Mouse (Mus musculus) embryonic facial prominence, embryonic 13.5 days (tissue): ENCODE results near the gene Adipor2. TPM values are rescaled to one million over a fixed set of nuclear protein-coding genes. Genes with fewer than 3 reads are reported as not detected.

Experiments used
- ATAC-seq: fragments of 200-750 bp; cut with Nextera tagmentation; 2 replicates; pipeline ENCODE4 v1.8.0; 2017; ENCODE audit warnings: low read depth; ENCODE audit not compliant: insufficient number of reproducible peaks, insufficient read depth, low FRiP score, low TSS enrichment
- H3K27ac ChIP-seq: fragments of 300-500 bp; sonication (generic); 2 replicates; pipeline ENCODE4 v1.5.1; 2015; ENCODE audit warnings: moderate library complexity, mild to moderate bottlenecking, inconsistent platforms
- H3K27me3 ChIP-seq: fragments of 300-500 bp; sonication (generic); 2 replicates; pipeline ENCODE4 v1.6.1; 2015; ENCODE audit warnings: mild to moderate bottlenecking, inconsistent platforms
- H3K36me3 ChIP-seq: fragments of 300-500 bp; sonication (generic); 2 replicates; pipeline ENCODE4 v1.6.1; 2015; ENCODE audit warnings: mild to moderate bottlenecking, inconsistent platforms
- H3K4me1 ChIP-seq: fragments of 300-500 bp; sonication (generic); 2 replicates; pipeline ENCODE4 v1.6.1; 2015; ENCODE audit warnings: inconsistent platforms
- H3K4me2 ChIP-seq: fragments of 300-500 bp; sonication (generic); 2 replicates; pipeline ENCODE4 v1.6.1; 2015; ENCODE audit warnings: moderate library complexity, mild to moderate bottlenecking, inconsistent platforms
- H3K4me3 ChIP-seq: fragments of 300-500 bp; sonication (generic); 2 replicates; pipeline ENCODE4 v1.5.1; 2015; ENCODE audit warnings: mild to moderate bottlenecking, inconsistent platforms
- H3K9ac ChIP-seq: fragments of 300-500 bp; sonication (generic); 2 replicates; pipeline ENCODE4 v1.6.1; 2015; ENCODE audit warnings: mild to moderate bottlenecking, inconsistent platforms
- H3K9me3 ChIP-seq: fragments of 300-500 bp; sonication (generic); 2 replicates; pipeline ENCODE4 v1.6.1; 2016; ENCODE audit warnings: inconsistent platforms
- WGBS: fragments of 180-500 bp; shearing (Covaris S2); methylation state at CpG from one replicate; pipeline ENCODE4 v1.1.7; 2015; ENCODE audit warnings: mixed read lengths; 5-methylcytosine and 5-hydroxymethylcytosine counted together
- polyA plus RNA-seq: library from polyadenylated mRNA; unstranded; fragments of >200 nt; fragmentation: Nextera tagmentation; extraction: Ambion mirVana; gene quantifications from 2 replicates; pipeline ENCODE4 v1.2.1, GENCODE M21; 2015

The Adipor2 gene
- polyA plus RNA-seq, 1 experiment from 2014 or later = 32.4 TPM

DNA sequence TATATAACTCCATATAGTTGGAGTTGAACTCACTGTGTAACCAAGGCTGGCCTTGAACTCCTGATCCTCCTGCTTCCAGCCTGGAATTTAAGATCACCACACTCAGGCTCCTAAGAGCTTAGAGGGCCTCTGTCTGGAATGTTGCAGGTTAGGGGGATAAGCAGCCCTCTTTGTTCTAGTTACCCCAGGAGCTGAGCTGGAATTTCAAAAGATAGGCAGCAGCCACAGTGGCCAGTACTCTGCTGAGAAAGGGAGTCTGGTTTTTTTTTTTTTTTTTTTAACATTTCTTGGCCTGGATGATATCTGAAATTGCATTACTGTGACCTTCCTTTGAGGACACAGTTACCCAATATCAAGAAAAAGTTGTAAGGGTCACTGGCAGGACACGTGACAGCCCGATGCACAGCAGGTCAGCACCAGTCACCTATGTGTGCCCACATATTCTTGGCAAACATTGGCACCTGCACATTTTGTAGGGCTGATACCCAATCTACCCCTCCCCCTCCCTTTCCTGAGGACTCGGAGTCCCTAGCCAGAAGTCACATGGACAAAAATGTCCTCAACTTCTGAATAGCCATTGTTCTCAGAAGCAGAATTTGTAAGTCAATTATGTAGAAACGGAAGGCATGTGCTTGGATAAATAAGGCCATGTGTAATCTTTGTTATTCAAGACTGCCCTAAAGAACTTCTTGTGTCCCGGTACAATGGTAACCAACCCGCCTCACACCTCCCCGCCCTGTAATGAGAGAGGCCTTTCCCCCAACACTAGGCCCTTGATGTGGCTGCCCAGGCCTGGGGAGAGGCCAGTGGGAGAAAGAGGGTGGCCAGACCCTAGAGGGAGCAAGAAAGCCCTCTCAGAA lies 1.1 kb upstream of the Adipor2 start:
- Histone ChIP-seq H3K4me3 (no peak overlapping the region), H3K36me3 (no peaks in the 10 kb centered on the region), H3K9me3 (no peaks in the 10 kb centered on the region), H3K9ac (no peak overlapping the region), H3K27ac (no peak overlapping the region), H3K4me1 (peaks cover 14% of the 10 kb centered on the region; the same call in 1 of the 2 replicates), H3K4me2 (no peak overlapping the region), H3K27me3 (no peaks in the 10 kb centered on the region)
- no peak for ATAC-seq
- 30% methylated on average over 7 of the region's 7 CpGs for WGBS

DNA sequence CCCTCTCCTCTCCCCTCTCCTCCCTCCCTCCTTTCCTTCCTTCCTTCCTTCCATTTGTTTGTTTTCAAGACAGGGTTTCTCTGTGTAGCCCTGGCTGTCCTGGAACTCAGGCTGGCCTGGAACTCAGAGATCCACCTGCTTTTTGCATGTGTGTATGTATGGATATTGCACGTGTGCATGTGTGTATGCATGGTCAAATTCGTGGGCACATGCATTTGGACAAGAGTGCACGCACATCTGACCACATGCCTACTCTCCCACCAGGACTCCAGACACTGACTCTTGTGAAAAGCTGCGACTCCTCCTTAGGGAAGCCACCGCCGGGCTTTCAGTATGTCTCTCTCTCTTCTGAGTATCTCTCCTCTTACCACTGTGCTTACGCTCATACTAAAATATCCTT lies 317 bp upstream of the Adipor2 start:
- Histone ChIP-seq H3K9me3 (no peaks in the 10 kb centered on the region), H3K36me3 (no peaks in the 10 kb centered on the region), H3K9ac (no peak overlapping the region), H3K4me3 (no peak overlapping the region), H3K4me2 (no peak overlapping the region), H3K27me3 (no peaks in the 10 kb centered on the region), H3K27ac (no peak overlapping the region), H3K4me1 (peaks cover 14% of the 10 kb centered on the region; the same call in 1 of the 2 replicates)
- 66% methylated on average over 7 of the region's 7 CpGs for WGBS
- no peak for ATAC-seq

DNA sequence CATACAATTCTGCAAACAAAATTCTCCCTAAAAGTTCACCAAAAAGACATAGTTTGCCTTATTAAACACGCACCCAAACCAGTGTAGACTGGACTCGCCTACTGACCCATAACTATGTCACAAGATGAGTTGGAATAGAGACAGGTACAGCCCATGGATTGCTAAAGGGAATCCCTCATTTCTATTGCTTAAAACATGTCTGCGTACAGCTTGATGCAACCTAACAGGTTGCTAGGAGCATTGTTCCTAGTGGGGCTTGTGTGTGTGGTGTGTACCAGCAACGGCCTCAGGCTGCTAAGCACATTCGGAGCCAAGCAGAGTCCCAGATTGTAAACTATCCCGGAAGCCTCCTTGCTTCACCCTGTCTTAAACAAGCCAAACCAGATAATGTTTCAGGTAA lies 861 bp downstream of the Adipor2 start:
- Histone ChIP-seq H3K4me3 (no peak overlapping the region), H3K4me1 (peaks cover 14% of the 10 kb centered on the region; the same call in 1 of the 2 replicates), H3K27ac (no peak overlapping the region), H3K9ac (no peak overlapping the region), H3K27me3 (no peaks in the 10 kb centered on the region), H3K4me2 (peak overlapping the region; percentile 52; the same call in 1 of the 2 replicates), H3K9me3 (no peaks in the 10 kb centered on the region), H3K36me3 (no peaks in the 10 kb centered on the region)
- 61% methylated on average over 6 of the region's 6 CpGs for WGBS
- no peak for ATAC-seq

DNA sequence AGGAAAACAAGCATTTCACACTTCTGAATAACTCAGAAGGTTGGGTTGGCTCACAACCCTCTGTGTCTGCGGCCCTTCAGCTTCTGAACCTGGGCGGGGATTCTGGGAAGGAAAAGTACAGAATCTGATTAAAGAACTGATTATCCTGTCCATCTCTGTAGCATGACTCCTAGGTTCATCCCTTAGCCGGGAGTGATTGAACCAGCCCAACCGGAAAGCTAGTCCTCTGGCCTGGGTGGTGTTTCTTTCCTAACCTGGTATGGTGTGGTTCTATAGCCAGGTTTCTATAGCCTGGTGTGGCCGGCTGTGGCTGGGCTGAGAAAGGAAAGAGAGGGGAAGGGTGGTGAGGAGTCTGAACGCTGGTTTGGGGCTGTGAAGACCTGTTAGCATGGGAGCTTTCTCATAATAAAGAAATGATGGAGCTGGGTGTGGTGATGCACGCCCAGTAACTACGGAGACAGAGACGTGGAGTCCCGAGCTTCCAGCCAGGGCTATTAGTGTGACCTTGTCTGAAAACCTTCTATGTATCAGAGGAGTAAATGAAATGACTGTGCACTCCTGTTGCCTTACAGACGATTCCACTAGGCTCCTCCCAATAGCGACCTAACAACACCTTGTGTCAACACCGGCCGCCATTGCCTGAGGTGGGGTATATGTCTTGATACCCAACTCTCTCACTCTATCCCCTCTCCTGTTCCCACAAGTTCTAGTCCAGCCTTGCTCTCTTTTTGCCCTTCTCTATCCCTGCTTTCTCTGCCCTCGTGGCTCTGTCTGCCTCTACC lies 3.1 kb downstream of the Adipor2 start:
- Histone ChIP-seq H3K4me1 (peaks cover 14% of the 10 kb centered on the region; the same call in 1 of the 2 replicates), H3K4me2 (no peak overlapping the region), H3K9me3 (no peaks in the 10 kb centered on the region), H3K27me3 (no peaks in the 10 kb centered on the region), H3K36me3 (no peaks in the 10 kb centered on the region), H3K4me3 (no peak overlapping the region), H3K9ac (no peak overlapping the region), H3K27ac (no peak overlapping the region)
- no peak for ATAC-seq
- WGBS = 87% methylated on average over 15 of the region's 15 CpGs

DNA sequence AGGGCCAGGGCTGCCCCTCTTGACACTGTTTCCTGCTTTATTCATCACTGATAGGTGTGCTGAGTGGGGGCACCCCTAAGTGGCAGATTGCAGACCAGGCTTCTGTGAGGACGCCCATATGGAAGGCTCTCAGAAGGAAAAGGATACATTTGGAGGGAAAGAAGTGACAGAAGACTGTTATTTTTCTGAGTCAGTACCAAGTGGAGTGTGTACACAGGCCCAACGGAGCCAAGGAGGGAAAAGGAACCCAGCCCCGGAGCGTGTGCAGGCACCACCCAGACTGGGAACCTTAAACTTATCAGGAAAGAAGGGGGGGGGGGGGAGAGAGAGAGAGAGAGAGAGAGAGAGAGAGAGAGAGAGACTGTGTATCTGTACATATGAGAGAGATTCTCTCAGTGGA lies 4.9 kb downstream of the Adipor2 start:
- WGBS = 96% methylated on average over 4 of the region's 4 CpGs
- Histone ChIP-seq H3K9me3 (no peaks in the 10 kb centered on the region), H3K9ac (no peak overlapping the region), H3K4me3 (no peak overlapping the region), H3K36me3 (no peaks in the 10 kb centered on the region), H3K27me3 (no peaks in the 10 kb centered on the region), H3K4me1 (peaks cover 9% of the 10 kb centered on the region; the same call in 1 of the 2 replicates), H3K27ac (no peak overlapping the region), H3K4me2 (no peak overlapping the region)
- no peak for ATAC-seq

DNA sequence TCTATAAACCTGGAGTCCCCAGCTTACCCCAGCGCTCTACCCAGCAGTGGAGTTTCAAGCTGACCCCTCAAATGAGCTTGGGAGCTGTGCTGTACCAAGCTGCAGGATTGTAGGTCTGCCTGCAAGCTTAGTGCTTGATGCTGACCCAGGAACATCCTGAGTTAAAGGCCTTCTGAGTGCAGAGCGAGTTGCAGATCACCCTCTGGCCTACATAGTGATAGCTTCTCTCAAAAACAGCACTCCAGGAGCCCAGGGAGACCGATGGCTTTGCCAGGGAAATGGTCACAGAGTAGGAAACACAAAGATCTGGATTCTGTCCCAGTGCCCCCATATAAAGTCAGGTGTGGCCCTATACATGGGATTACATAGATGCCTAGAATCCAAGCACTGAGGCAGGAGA lies 6.0 kb downstream of the Adipor2 start:
- H3K4me2 ChIP-seq = no peak overlapping the region
- 83% methylated on average over 3 of the region's 3 CpGs for WGBS
- H3K27me3 ChIP-seq = no peaks in the 10 kb centered on the region
- no peak for ATAC-seq
- H3K9me3 ChIP-seq = no peaks in the 10 kb centered on the region
- no peaks in the 10 kb centered on the region for H3K4me1 ChIP-seq
- H3K27ac ChIP-seq = no peak overlapping the region
- no peaks in the 10 kb centered on the region for H3K36me3 ChIP-seq
- no peak overlapping the region for H3K9ac ChIP-seq
- no peak overlapping the region for H3K4me3 ChIP-seq

DNA sequence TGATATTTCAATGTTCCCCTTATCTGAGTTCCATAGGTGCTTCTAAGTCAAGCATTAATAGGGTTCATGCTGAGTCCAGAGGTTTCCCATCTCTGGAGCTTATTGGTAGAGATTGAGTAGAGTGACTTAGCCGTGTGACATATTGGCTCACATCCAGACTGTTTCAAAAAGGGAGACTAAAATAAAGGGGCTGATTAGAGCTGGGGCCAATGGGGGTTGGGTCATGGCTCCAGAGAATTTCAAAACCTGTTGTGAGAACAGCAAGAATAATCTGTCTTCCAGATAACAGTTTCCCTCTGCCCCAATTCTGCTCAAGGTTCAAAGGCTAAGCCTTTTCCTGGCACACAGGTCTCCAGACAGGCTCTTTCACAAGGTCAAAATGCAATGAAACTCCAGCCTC lies 7.7 kb downstream of the Adipor2 start:
- H3K4me2 ChIP-seq = no peak overlapping the region
- H3K9me3 ChIP-seq = no peaks in the 10 kb centered on the region
- no peaks in the 10 kb centered on the region for H3K4me1 ChIP-seq
- no peaks in the 10 kb centered on the region for H3K36me3 ChIP-seq
- WGBS = 71% methylated on average over 1 of the region's 1 CpGs
- H3K9ac ChIP-seq = no peak overlapping the region
- no peak for ATAC-seq
- H3K27me3 ChIP-seq = no peaks in the 10 kb centered on the region
- no peak overlapping the region for H3K27ac ChIP-seq
- no peak overlapping the region for H3K4me3 ChIP-seq

DNA sequence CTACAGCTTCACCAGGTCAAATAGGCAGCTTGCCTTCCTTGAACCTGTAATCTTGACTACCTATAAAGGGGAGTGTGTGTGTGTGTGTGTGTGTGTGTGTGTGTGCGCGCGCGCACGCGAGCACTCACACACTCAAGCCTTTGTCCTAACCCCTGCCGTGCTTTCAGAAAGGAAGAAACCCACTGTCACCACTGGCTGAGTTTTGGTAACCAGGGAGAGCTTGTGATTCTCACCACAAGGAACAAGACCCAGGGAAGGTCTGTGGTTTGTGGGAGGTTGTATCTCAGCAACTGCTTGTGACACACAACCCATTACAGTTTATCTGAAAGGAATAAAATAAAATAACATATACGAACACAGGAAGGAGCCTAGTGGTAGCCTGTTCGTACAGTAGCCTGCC lies 8.9 kb downstream of the Adipor2 start:
- no peaks in the 10 kb centered on the region for H3K4me1 ChIP-seq
- no peaks in the 10 kb centered on the region for H3K27me3 ChIP-seq
- no peak overlapping the region for H3K4me2 ChIP-seq
- H3K36me3 ChIP-seq = no peaks in the 10 kb centered on the region
- H3K9ac ChIP-seq = no peak overlapping the region
- 59% methylated on average over 9 of the region's 9 CpGs for WGBS
- H3K4me3 ChIP-seq = no peak overlapping the region
- H3K9me3 ChIP-seq = no peaks in the 10 kb centered on the region
- no peak overlapping the region for H3K27ac ChIP-seq
- no peak for ATAC-seq

DNA sequence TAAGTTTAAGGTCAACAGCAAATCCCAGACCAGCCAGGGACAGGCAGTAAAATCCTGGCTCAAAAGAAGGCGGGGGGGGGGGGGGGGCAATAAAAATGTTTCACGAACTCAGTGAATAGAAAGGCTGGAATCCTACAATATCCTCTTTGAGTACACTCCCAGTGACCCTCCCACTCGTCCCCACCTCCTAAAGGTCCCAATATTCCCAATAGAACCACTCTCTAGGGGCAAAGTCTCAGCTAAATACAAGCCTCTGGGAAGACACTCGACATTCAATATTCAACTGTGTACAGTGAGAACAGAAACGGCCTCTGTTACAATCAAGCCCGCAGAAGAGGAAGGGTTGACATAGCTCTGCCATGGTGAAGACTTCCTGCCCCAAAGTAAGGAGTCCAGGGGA lies 9.7 kb downstream of the Adipor2 start:
- 55% methylated on average over 6 of the region's 6 CpGs for WGBS
- Histone ChIP-seq H3K36me3 (no peaks in the 10 kb centered on the region), H3K27ac (no peak overlapping the region), H3K27me3 (no peaks in the 10 kb centered on the region), H3K4me2 (no peak overlapping the region), H3K4me1 (no peaks in the 10 kb centered on the region), H3K9me3 (no peaks in the 10 kb centered on the region), H3K9ac (no peak overlapping the region), H3K4me3 (no peak overlapping the region)
- no peak for ATAC-seq

DNA sequence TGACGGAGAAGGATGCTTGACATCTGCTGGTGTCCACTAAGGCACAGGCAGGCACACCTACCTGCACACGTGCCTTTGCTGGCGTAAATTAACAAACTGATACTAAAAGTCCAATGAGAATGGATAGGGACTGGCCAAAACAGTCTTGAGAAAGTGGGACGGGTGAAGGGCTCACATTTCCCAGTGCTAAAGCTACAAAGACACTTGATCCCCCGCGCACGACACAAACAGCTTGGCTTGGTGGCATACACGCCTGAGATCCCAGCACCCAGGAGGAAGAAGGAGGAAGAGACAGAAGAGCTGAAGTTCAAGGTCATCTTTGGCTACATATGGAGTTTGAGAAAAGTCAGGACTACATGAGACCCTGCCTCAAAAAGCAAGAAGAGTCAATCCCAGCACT lies 11.0 kb downstream of the Adipor2 start:
- 75% methylated on average over 8 of the region's 8 CpGs for WGBS
- Histone ChIP-seq H3K4me1 (no peaks in the 10 kb centered on the region), H3K9me3 (no peaks in the 10 kb centered on the region), H3K4me2 (no peak overlapping the region), H3K36me3 (no peaks in the 10 kb centered on the region), H3K9ac (no peak overlapping the region), H3K27ac (no peak overlapping the region), H3K4me3 (no peak overlapping the region), H3K27me3 (no peaks in the 10 kb centered on the region)
- no peak for ATAC-seq

DNA sequence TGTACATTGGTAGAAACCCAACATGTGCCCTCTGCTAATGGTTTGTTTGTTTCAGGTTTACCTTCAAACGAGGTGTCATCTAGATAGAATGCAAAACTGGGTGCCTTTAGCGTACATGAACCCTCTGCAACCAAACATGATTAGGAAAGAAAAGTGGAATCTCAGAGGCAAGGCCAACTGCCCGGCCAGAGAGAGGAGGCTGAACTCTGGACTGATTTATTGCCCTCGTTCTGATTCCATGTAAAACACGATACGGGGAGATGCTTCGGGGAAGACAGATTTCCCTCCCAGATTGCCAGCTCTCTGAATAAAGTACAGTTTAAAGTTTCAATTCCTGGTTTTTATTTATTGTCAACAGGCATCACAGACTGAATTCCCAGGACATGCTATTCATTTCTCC lies 12.2 kb downstream of the Adipor2 start:
- no peaks in the 10 kb centered on the region for H3K27me3 ChIP-seq
- no peak overlapping the region for H3K4me3 ChIP-seq
- 66% methylated on average over 7 of the region's 7 CpGs for WGBS
- ATAC-seq = no peak
- no peaks in the 10 kb centered on the region for H3K36me3 ChIP-seq
- H3K4me1 ChIP-seq = no peaks in the 10 kb centered on the region
- H3K27ac ChIP-seq = no peak overlapping the region
- H3K9me3 ChIP-seq = no peaks in the 10 kb centered on the region
- no peak overlapping the region for H3K9ac ChIP-seq
- H3K4me2 ChIP-seq = no peak overlapping the region

DNA sequence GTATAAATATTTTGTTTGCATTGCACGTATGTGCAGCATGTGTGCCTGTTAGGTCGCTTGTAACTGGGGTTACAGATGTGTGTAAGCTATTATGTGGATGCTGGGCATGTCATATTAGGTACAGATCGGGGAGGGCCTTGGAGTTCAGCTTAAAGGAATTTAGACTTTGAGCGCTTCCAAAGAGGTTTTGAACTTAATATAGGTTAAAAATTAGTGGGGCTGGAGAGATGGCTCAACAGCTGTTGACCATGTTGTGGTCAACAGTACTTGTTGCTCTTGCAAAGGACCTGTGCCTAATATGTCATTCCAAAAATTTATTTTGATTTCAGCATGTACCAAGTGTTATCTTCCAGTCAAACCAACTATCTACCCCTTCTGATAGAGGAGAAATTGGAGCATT lies 12.7 kb downstream of the Adipor2 start:
- no peak overlapping the region for H3K9ac ChIP-seq
- no peak overlapping the region for H3K27ac ChIP-seq
- H3K9me3 ChIP-seq = no peaks in the 10 kb centered on the region
- H3K4me3 ChIP-seq = no peak overlapping the region
- ATAC-seq = no peak
- H3K36me3 ChIP-seq = no peaks in the 10 kb centered on the region
- no peaks in the 10 kb centered on the region for H3K4me1 ChIP-seq
- H3K4me2 ChIP-seq = no peak overlapping the region
- WGBS = 75% methylated on average over 4 of the region's 4 CpGs
- no peaks in the 10 kb centered on the region for H3K27me3 ChIP-seq
